In genomic region chr11:116029086-116029865, GRCm38 (mm10) we compare ENCODE assay signal across 8 mouse cellular contexts. TPM values are rescaled to one million over a fixed set of nuclear protein-coding genes. Genes with fewer than 3 reads are reported as not detected.
DNase-seq lines count a peak whose midpoint lies in the region; ATAC-seq and TF ChIP-seq lines count a peak whose summit lies in the region.

No protein-coding gene starts in this region.

- WGBS in heart, embryonic 16.5 days = 75% methylated on average over 6 of the region's 6 CpGs
- WGBS in hindbrain, embryonic 14.5 days = 82% methylated on average over 6 of the region's 6 CpGs
- 84% methylated on average over 6 of the region's 6 CpGs for WGBS in midbrain, embryonic 13.5 days

- peak overlapping the region; percentile 83 for H3K4me3 ChIP-seq in heart, embryonic 16.5 days (ENCODE audit: low read length)
- H3K4me3 ChIP-seq in bone marrow macrophage, adult 2 months (ENCODE audit: insufficient read depth, low read length) = peak overlapping the region; percentile 71
- peak overlapping the region; percentile 59 for H3K4me3 ChIP-seq in hindbrain, embryonic 14.5 days (replicated peaks; ENCODE audit: low read length)
- H3K4me3 ChIP-seq in midbrain, embryonic 13.5 days (replicated peaks) = peak overlapping the region; percentile 67

- peak overlapping the region; percentile 74 for H3K9ac ChIP-seq in heart, embryonic 16.5 days (ENCODE audit: low read length)
- peak overlapping the region; percentile 56 for H3K9ac ChIP-seq in hindbrain, embryonic 14.5 days
- H3K9ac ChIP-seq in midbrain, embryonic 13.5 days (replicated peaks) = peak overlapping the region; percentile 59

- no peak for ATAC-seq in heart, embryonic 16.5 days (replicated peaks; ENCODE audit: extremely low read depth, insufficient read depth, low FRiP score)
- no peak for ATAC-seq in hindbrain, embryonic 14.5 days (ENCODE audit: low FRiP score)
- ATAC-seq in midbrain, embryonic 13.5 days = no peak
- no peak for ATAC-seq in megakaryocyte-erythroid progenitor cell, adult 5-6 weeks (replicated peaks; ENCODE audit: low FRiP score, low TSS enrichment, poor library complexity, severe bottlenecking)

- H3K9me3 ChIP-seq in heart, embryonic 16.5 days (replicated peaks; ENCODE audit: control insufficient read depth, low read length) = no peaks in the 10 kb centered on the region
- H3K9me3 ChIP-seq in hindbrain, embryonic 14.5 days (ENCODE audit: control insufficient read depth, low read length) = no peaks in the 10 kb centered on the region
- no peaks in the 10 kb centered on the region for H3K9me3 ChIP-seq in midbrain, embryonic 13.5 days

- peak overlapping the region; percentile 59 for H3K27ac ChIP-seq in heart, embryonic 16.5 days (ENCODE audit: low read length)
- peak overlapping the region; percentile 73 for H3K27ac ChIP-seq in bone marrow macrophage, adult 2 months (ENCODE audit: insufficient read depth, low read depth, low read length)
- peak overlapping the region; percentile 33; the same call in 1 of the 2 replicates for H3K27ac ChIP-seq in hindbrain, embryonic 14.5 days
- H3K27ac ChIP-seq in midbrain, embryonic 13.5 days = no peak overlapping the region

- no peaks in the 10 kb centered on the region for H3K36me3 ChIP-seq in heart, embryonic 16.5 days (ENCODE audit: control insufficient read depth, insufficient read depth)
- H3K36me3 ChIP-seq in hindbrain, embryonic 14.5 days (replicated peaks; ENCODE audit: control insufficient read depth, insufficient read depth) = no peaks in the 10 kb centered on the region
- H3K36me3 ChIP-seq in midbrain, embryonic 13.5 days = no peaks in the 10 kb centered on the region

- no peak for TF ChIP-seq POLR2A in bone marrow macrophage, adult 2 months (IDR thresholded peaks at IDR 0.05; ENCODE audit: borderline replicate concordance, low read depth, low read length)

- peaks cover 15% of the 10 kb centered on the region for H3K4me1 ChIP-seq in heart, embryonic 16.5 days (ENCODE audit: control insufficient read depth, insufficient read depth, low read length)
- H3K4me1 ChIP-seq in bone marrow macrophage, adult 2 months (ENCODE audit: control insufficient read depth, insufficient read depth, low read length) = peaks cover 37% of the 10 kb centered on the region
- H3K4me1 ChIP-seq in hindbrain, embryonic 14.5 days (replicated peaks; ENCODE audit: control insufficient read depth, insufficient read depth, low read length) = peaks cover 25% of the 10 kb centered on the region
- H3K4me1 ChIP-seq in midbrain, embryonic 13.5 days (replicated peaks) = peaks cover 32% of the 10 kb centered on the region

- TF ChIP-seq CTCF in bone marrow macrophage, adult 2 months (IDR thresholded peaks at IDR 0.05; ENCODE audit: low read depth, low read length) = no peak

- peak overlapping the region; percentile 85 for H3K4me2 ChIP-seq in heart, embryonic 16.5 days (ENCODE audit: low read depth, low read length)
- peak overlapping the region; percentile 60 for H3K4me2 ChIP-seq in hindbrain, embryonic 14.5 days (replicated peaks)
- peak overlapping the region; percentile 58 for H3K4me2 ChIP-seq in midbrain, embryonic 13.5 days (replicated peaks)

- intact Hi-C loops in gastrocnemius, postnatal 36 days (cut with DNase I) = no loop called here

- DNase-seq in heart, adult 11 months = no peak
- DNase-seq in hindbrain, embryonic 14.5 days (ENCODE audit: low spot score) = no peak
- no peak for DNase-seq in right cerebral cortex, postnatal 14 days
- DNase-seq in gastrocnemius, postnatal 36 days = no peak

- no peaks in the 10 kb centered on the region for H3K27me3 ChIP-seq in heart, embryonic 16.5 days (ENCODE audit: control insufficient read depth, insufficient read depth, low read length)
- H3K27me3 ChIP-seq in hindbrain, embryonic 14.5 days (ENCODE audit: control insufficient read depth, insufficient read depth, low read length) = no peaks in the 10 kb centered on the region
- H3K27me3 ChIP-seq in midbrain, embryonic 13.5 days = no peaks in the 10 kb centered on the region

RNA-seq across cellular contexts. Expression of gene Unk, which starts 0.8 kb away (rescaled TPM):
- polyA plus RNA-seq in heart, embryonic 16.5 days (2015; fragmentation: Nextera tagmentation; extraction: Ambion mirVana) = 22.7 and 23.2 TPM in 2 replicates
- 24.9 and 28.1 TPM in 2 replicates for polyA plus RNA-seq in bone marrow macrophage, adult 2 months (2012; ENCODE audit: insufficient read depth, insufficient read length, missing spikeins)
- 25.6 and 29.3 TPM in 2 replicates for polyA plus RNA-seq in hindbrain, embryonic 14.5 days (2014; fragmentation: Nextera tagmentation; extraction: Ambion mirVana)
- 41.1 and 43.7 TPM in 2 replicates for polyA plus RNA-seq in midbrain, embryonic 13.5 days (2015; fragmentation: Nextera tagmentation; extraction: Ambion mirVana)
- total RNA-seq in megakaryocyte-erythroid progenitor cell, adult 5-6 weeks (2014; fragmentation: Nextera tagmentation) = 27.0 and 53.0 TPM in 2 replicates
- 11.0 and 12.0 TPM in 2 replicates for total RNA-seq in megakaryocyte-erythroid progenitor cell, adult 5-6 weeks (2017)
- 1 to 10 TPM; 6.0 to 7.1 TPM for total RNA-seq in gastrocnemius, postnatal 36 days (2021)

RNA-seq across cellular contexts. Expression of gene H3f3b, which starts 1.5 kb away (rescaled TPM):
- polyA plus RNA-seq in heart, embryonic 16.5 days (2015; fragmentation: Nextera tagmentation; extraction: Ambion mirVana) = 661 and 709 TPM in 2 replicates
- 431 and 432 TPM in 2 replicates for polyA plus RNA-seq in bone marrow macrophage, adult 2 months (2012; ENCODE audit: insufficient read depth, insufficient read length, missing spikeins)
- polyA plus RNA-seq in hindbrain, embryonic 14.5 days (2014; fragmentation: Nextera tagmentation; extraction: Ambion mirVana) = 1,746 and 2,054 TPM in 2 replicates
- polyA plus RNA-seq in midbrain, embryonic 13.5 days (2015; fragmentation: Nextera tagmentation; extraction: Ambion mirVana) = 2,611 and 2,977 TPM in 2 replicates
- total RNA-seq in megakaryocyte-erythroid progenitor cell, adult 5-6 weeks (2014; fragmentation: Nextera tagmentation) = 594 and 607 TPM in 2 replicates
- total RNA-seq in megakaryocyte-erythroid progenitor cell, adult 5-6 weeks (2017) = 709 and 905 TPM in 2 replicates
- 10 to 100 TPM; 56.1 to 75.3 TPM for total RNA-seq in gastrocnemius, postnatal 36 days (2021)

RNA-seq across cellular contexts. Expression of gene Galk1, which starts 16.8 kb away (rescaled TPM):
- polyA plus RNA-seq in heart, embryonic 16.5 days (2015; fragmentation: Nextera tagmentation; extraction: Ambion mirVana) = 142 and 153 TPM in 2 replicates
- polyA plus RNA-seq in bone marrow macrophage, adult 2 months (2012; ENCODE audit: insufficient read depth, insufficient read length, missing spikeins) = 12.2 and 14.4 TPM in 2 replicates
- 48.6 and 54.4 TPM in 2 replicates for polyA plus RNA-seq in hindbrain, embryonic 14.5 days (2014; fragmentation: Nextera tagmentation; extraction: Ambion mirVana)
- 49.2 and 58.9 TPM in 2 replicates for polyA plus RNA-seq in midbrain, embryonic 13.5 days (2015; fragmentation: Nextera tagmentation; extraction: Ambion mirVana)
- total RNA-seq in megakaryocyte-erythroid progenitor cell, adult 5-6 weeks (2014; fragmentation: Nextera tagmentation) = 31.7 and 35.1 TPM in 2 replicates
- total RNA-seq in megakaryocyte-erythroid progenitor cell, adult 5-6 weeks (2017) = 29.7 and 39.5 TPM in 2 replicates
- 1 to 10 TPM; 3.0 to 3.8 TPM for total RNA-seq in gastrocnemius, postnatal 36 days (2021)

RNA-seq across cellular contexts. Expression of gene Unc13d, which starts 48.5 kb away (rescaled TPM):
- 3.2 and 5.9 TPM in 2 replicates for polyA plus RNA-seq in heart, embryonic 16.5 days (2015; fragmentation: Nextera tagmentation; extraction: Ambion mirVana)
- polyA plus RNA-seq in bone marrow macrophage, adult 2 months (2012; ENCODE audit: insufficient read depth, insufficient read length, missing spikeins) = 23.2 and 32.3 TPM in 2 replicates
- polyA plus RNA-seq in hindbrain, embryonic 14.5 days (2014; fragmentation: Nextera tagmentation; extraction: Ambion mirVana) = 0.75 and 0.83 TPM in 2 replicates
- polyA plus RNA-seq in midbrain, embryonic 13.5 days (2015; fragmentation: Nextera tagmentation; extraction: Ambion mirVana) = 1.2 TPM in 2 replicates
- 47.1 and 58.7 TPM in 2 replicates for total RNA-seq in megakaryocyte-erythroid progenitor cell, adult 5-6 weeks (2014; fragmentation: Nextera tagmentation)
- 24.8 and 36.3 TPM in 2 replicates for total RNA-seq in megakaryocyte-erythroid progenitor cell, adult 5-6 weeks (2017)
- total RNA-seq in gastrocnemius, postnatal 36 days (2021) = under 1 TPM; 0.30 to 0.48 TPM

RNA-seq across cellular contexts. Expression of gene Itgb4, which starts 54.8 kb away (rescaled TPM):
- 2.7 and 4.4 TPM in 2 replicates for polyA plus RNA-seq in heart, embryonic 16.5 days (2015; fragmentation: Nextera tagmentation; extraction: Ambion mirVana)
- 0.23 TPM in 1 of 2 replicates, not detected in the other for polyA plus RNA-seq in bone marrow macrophage, adult 2 months (2012; ENCODE audit: insufficient read depth, insufficient read length, missing spikeins)
- 1.5 and 1.6 TPM in 2 replicates for polyA plus RNA-seq in hindbrain, embryonic 14.5 days (2014; fragmentation: Nextera tagmentation; extraction: Ambion mirVana)
- 0.15 and 0.43 TPM in 2 replicates for polyA plus RNA-seq in midbrain, embryonic 13.5 days (2015; fragmentation: Nextera tagmentation; extraction: Ambion mirVana)
- 0.07 and 0.37 TPM in 2 replicates for total RNA-seq in megakaryocyte-erythroid progenitor cell, adult 5-6 weeks (2014; fragmentation: Nextera tagmentation)
- 0.65 TPM in 1 of 2 replicates, not detected in the other for total RNA-seq in megakaryocyte-erythroid progenitor cell, adult 5-6 weeks (2017)
- 1 to 10 TPM; 1.9 to 3.3 TPM for total RNA-seq in gastrocnemius, postnatal 36 days (2021)
